Mouse (Mus musculus) thymus, postnatal 0 days (tissue): ENCODE data around the gene Prkar2a. TPM values are rescaled to one million over a fixed set of nuclear protein-coding genes. Genes with fewer than 3 reads are reported as not detected.

Source experiments
- DNase-seq: peaks from one replicate; pipeline ENCODE4 v3.0.0-alpha.2; 2015; ENCODE audit warnings: low spot score
- microRNA-seq: library from miRNA; unstranded; fragments of <30 nt; microRNA quantifications from one replicate; pipeline ENCODE4, GENCODE M21; 2016; ENCODE audit warnings: borderline number of aligned reads
- polyA plus RNA-seq: library from polyadenylated mRNA; unstranded; fragments of >200 nt; fragmentation: Nextera tagmentation; extraction: Ambion mirVana; gene quantifications from 2 replicates; pipeline ENCODE4 v1.2.1, GENCODE M21; 2015

The Prkar2a gene
- polyA plus RNA-seq, 1 experiment from 2014 or later, result 7.7 TPM

- DNase-seq, result no peak
These were observed 106.6 kb downstream of the Prkar2a start for GRCm38 (mm10) chr9:108795762-108796161.

DNA sequence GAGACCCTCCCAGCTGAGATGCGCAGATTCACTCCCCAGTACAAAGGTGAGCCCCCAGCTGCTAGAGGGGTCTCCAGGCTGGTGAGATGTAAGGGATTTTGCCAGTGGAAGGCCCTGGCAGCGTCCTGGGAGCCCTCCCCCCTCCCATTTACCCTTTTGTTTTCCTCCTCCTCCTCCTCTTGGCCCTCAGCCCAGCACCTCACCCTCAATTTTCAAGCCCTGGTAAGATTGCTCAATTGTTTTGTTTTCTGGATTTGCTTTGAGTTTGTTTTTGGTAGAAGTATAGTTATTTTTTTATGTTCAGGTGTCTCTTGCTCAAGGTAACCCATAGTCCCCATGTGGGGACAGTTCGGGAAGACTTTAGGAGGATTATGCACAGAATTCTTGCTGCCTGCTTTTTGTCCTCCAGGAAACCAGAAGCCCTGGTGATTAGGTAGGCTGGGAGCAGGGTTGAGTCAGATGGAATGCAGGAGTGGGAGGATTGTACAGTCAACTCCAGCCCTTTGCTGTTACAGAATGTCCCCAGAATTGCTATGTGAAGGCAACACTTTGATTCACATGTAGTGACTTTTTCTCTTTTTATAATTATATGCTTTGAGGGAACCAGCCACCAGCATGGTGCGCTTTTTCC lies 107.4 kb downstream of the Prkar2a start:
- DNase-seq, result no peak

DNA sequence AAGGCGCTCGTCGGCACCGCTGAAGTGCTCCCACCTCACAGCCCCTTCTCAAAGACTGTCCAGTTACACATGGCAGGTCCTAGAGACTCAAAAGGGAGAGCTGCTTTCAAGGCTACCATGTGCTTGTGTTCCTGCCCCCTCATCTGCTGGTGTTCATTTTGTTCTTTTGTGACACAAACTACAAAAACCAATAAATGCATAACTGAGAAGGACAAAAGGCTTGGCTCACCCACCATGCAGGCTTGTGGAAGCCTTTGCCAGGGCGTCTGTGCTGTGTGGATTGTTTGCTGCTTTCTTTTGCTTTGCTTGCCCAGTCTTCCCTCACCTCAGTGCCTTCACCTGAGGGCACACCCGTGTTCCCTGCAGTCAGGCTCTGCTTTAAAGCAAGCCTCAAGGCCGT lies 108.4 kb downstream of the Prkar2a start:
- no peak for DNase-seq

- no peak for DNase-seq
These were observed 109.5 kb downstream of the Prkar2a start for GRCm38 (mm10) chr9:108798508-108799075.

DNA sequence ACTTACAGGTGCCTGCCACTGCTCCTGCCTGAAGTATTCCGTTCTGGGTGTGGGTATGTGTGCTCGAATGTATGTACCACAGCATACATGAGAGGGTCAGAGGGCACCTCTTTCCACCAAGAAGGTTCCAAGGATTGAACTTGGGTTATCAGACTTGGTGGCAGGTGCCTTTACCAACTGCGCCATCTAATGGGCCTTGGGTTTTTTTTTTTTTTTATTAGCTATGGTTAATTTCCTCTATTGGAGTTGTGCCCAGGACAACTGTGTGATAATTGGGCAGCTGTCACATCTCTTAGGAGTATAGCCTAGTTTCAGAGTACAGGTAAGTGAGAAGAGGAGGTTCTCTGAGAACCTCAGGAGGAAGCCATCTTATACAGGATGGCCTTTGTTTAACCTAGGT lies 110.5 kb downstream of the Prkar2a start:
- DNase-seq, result no peak

Small RNA genes lying within 50 kb of the gene (microRNA-seq; reads per million reads assigned to microRNA genes)
- gene Gm26298, result not detected

Other genes with a start within 250 kb of the Prkar2a start
- 51.0 and 54.2 TPM in 2 replicates for gene Ccdc71, start 228.8 kb upstream of the Prkar2a start, polyA plus RNA-seq
- gene Klhdc8b, start 227.7 kb upstream of the Prkar2a start, polyA plus RNA-seq, result 9.5 and 11.2 TPM in 2 replicates
- gene Lamb2, start 209.6 kb upstream of the Prkar2a start, polyA plus RNA-seq, result 3.9 and 4.4 TPM in 2 replicates
- 52.3 and 57.7 TPM in 2 replicates for gene Usp19, start 198.7 kb upstream of the Prkar2a start, polyA plus RNA-seq
- gene Qars, start 181.6 kb upstream of the Prkar2a start, polyA plus RNA-seq, result 113 and 119 TPM in 2 replicates
- 84.5 and 96.7 TPM in 2 replicates for gene Qrich1, start 172.5 kb upstream of the Prkar2a start, polyA plus RNA-seq
- 161 and 172 TPM in 2 replicates for gene Impdh2, start 129.0 kb upstream of the Prkar2a start, polyA plus RNA-seq
- 96.1 and 101 TPM in 2 replicates for gene Ndufaf3, start 121.9 kb upstream of the Prkar2a start, polyA plus RNA-seq
- 115 and 120 TPM in 2 replicates for gene Dalrd3, start 119.4 kb upstream of the Prkar2a start, polyA plus RNA-seq
- 44.3 and 47.0 TPM in 2 replicates for gene Wdr6, start 110.6 kb upstream of the Prkar2a start, polyA plus RNA-seq
- gene P4htm, start 91.6 kb upstream of the Prkar2a start, polyA plus RNA-seq, result 3.5 and 3.7 TPM in 2 replicates
- 44.7 and 49.1 TPM in 2 replicates for gene Arih2, start 39.9 kb upstream of the Prkar2a start, polyA plus RNA-seq
- gene Slc25a20, start 27.2 kb upstream of the Prkar2a start, polyA plus RNA-seq, result 40.9 and 43.4 TPM in 2 replicates
- 40.9 and 49.8 TPM in 2 replicates for gene Ip6k2, start 94.5 kb downstream of the Prkar2a start, polyA plus RNA-seq
- gene Nckipsd, start 119.1 kb downstream of the Prkar2a start, polyA plus RNA-seq, result 5.7 and 6.4 TPM in 2 replicates
- 0.01 and 0.08 TPM in 2 replicates for gene Celsr3, start 137.0 kb downstream of the Prkar2a start, polyA plus RNA-seq
- 7.5 and 8.5 TPM in 2 replicates for gene Slc26a6, start 164.0 kb downstream of the Prkar2a start, polyA plus RNA-seq
- gene Tmem89, start 225.3 kb downstream of the Prkar2a start, polyA plus RNA-seq, result not detected in 2 replicates
- gene Uqcrc1, start 247.3 kb downstream of the Prkar2a start, polyA plus RNA-seq, result 407 and 414 TPM in 2 replicates